Mouse (Mus musculus) hindbrain, embryonic 13.5 days (tissue): ENCODE results near the gene 4930412O13Rik. TPM values are rescaled to one million over a fixed set of nuclear protein-coding genes. Genes with fewer than 3 reads are reported as not detected.

ENCODE experiments used
- ATAC-seq: fragments of 200-750 bp; cut with Nextera tagmentation; 2 replicates; pipeline ENCODE4 v1.8.0; 2017; ENCODE audit warnings: moderate TSS enrichment; ENCODE audit not compliant: low FRiP score
- H3K27ac ChIP-seq: fragments of 300-500 bp; sonication (generic); 2 replicates; pipeline ENCODE4 v1.5.1; 2015; ENCODE audit warnings: inconsistent platforms, mild to moderate bottlenecking, moderate library complexity
- H3K27me3 ChIP-seq: fragments of 300-500 bp; sonication (generic); 2 replicates; pipeline ENCODE4 v1.6.1; 2015; ENCODE audit warnings: mild to moderate bottlenecking, inconsistent platforms
- H3K36me3 ChIP-seq: fragments of 300-500 bp; sonication (generic); 2 replicates; pipeline ENCODE4 v1.6.1; 2015; ENCODE audit warnings: mild to moderate bottlenecking, inconsistent platforms
- H3K4me1 ChIP-seq: fragments of 300-500 bp; sonication (generic); replicated peaks from 2 replicates; pipeline ENCODE4 v1.6.1; 2015; ENCODE audit warnings: inconsistent platforms
- H3K4me2 ChIP-seq: fragments of 300-500 bp; sonication (generic); 2 replicates; pipeline ENCODE4 v1.6.1; 2015; ENCODE audit warnings: inconsistent platforms, mild to moderate bottlenecking, moderate library complexity
- H3K4me3 ChIP-seq: fragments of 300-500 bp; sonication (generic); 2 replicates; pipeline ENCODE4 v1.5.1; 2015; ENCODE audit warnings: mild to moderate bottlenecking, inconsistent platforms
- H3K9ac ChIP-seq: fragments of 300-500 bp; sonication (generic); 2 replicates; pipeline ENCODE4 v1.6.1; 2015; ENCODE audit warnings: mild to moderate bottlenecking, inconsistent platforms
- H3K9me3 ChIP-seq: fragments of 300-500 bp; sonication (generic); 2 replicates; pipeline ENCODE4 v1.6.1; 2016; ENCODE audit warnings: inconsistent platforms
- WGBS: fragments of 180-500 bp; shearing (Covaris S2); methylation state at CpG from one replicate; pipeline ENCODE4 v1.1.7; 2015; 5-methylcytosine and 5-hydroxymethylcytosine counted together
- polyA plus RNA-seq: library from polyadenylated mRNA; unstranded; fragments of >200 nt; fragmentation: Nextera tagmentation; extraction: Ambion mirVana; gene quantifications from 2 replicates; pipeline ENCODE4 v1.2.1, GENCODE M21; 2015

Gene 4930412O13Rik
- 1.1 and 2.5 TPM in 2 replicates for polyA plus RNA-seq

GRCm38 (mm10) chr2:9881051-9881591 lies at the start of gene 4930412O13Rik:
4930412O13Rik (plus strand) TSS chr2:9881252.
- peak within 1 kb of the TSS; percentile 66 for H3K9ac ChIP-seq
- peak within 1 kb of the TSS; percentile 41 for H3K4me3 ChIP-seq
- WGBS, result under 1% methylated on average over 30 of the region's 35 CpGs
- H3K27ac ChIP-seq, result peak within 1 kb of the TSS; percentile 78
- no peaks in the 10 kb centered on the region for H3K9me3 ChIP-seq
- peak within 1 kb of the TSS; percentile 61 for H3K4me2 ChIP-seq
- no peaks in the 10 kb centered on the region for H3K36me3 ChIP-seq
- ATAC-seq, result no peak
- peaks cover 48% of the 10 kb centered on the region for H3K4me1 ChIP-seq
- peaks cover 95% of the 10 kb centered on the region for H3K27me3 ChIP-seq

- 85% methylated on average over 7 of the region's 7 CpGs for WGBS
- Histone ChIP-seq H3K27me3 (no peaks in the 10 kb centered on the region), H3K9ac (no peak overlapping the region), H3K27ac (no peak overlapping the region), H3K4me3 (no peak overlapping the region), H3K4me2 (no peak overlapping the region), H3K9me3 (no peaks in the 10 kb centered on the region), H3K4me1 (0 out of 2 replicates have a peak, but pooled peaks cover 3% of the 10 kb centered on the region), H3K36me3 (no peaks in the 10 kb centered on the region)
- ATAC-seq, result no peak
These were observed 47.3 kb upstream of the 4930412O13Rik start for GRCm38 (mm10) chr2:9833712-9834111.

- no peaks in the 10 kb centered on the region for H3K36me3 ChIP-seq
- H3K4me1 ChIP-seq, result 0 out of 2 replicates have a peak, but pooled peaks cover 3% of the 10 kb centered on the region
- WGBS, result 57% methylated on average over 7 of the region's 7 CpGs
- no peak overlapping the region for H3K4me2 ChIP-seq
- H3K9ac ChIP-seq, result no peak overlapping the region
- no peaks in the 10 kb centered on the region for H3K9me3 ChIP-seq
- ATAC-seq, result peak; percentile 66; the same call in 1 of the 2 replicates
- no peak overlapping the region for H3K27ac ChIP-seq
- H3K4me3 ChIP-seq, result no peak overlapping the region
- no peaks in the 10 kb centered on the region for H3K27me3 ChIP-seq
These were observed 45.9 kb upstream of the 4930412O13Rik start for GRCm38 (mm10) chr2:9835195-9835594.

- WGBS, result 32% methylated on average over 13 of the region's 13 CpGs
- no peaks in the 10 kb centered on the region for H3K36me3 ChIP-seq
- no peak overlapping the region for H3K4me3 ChIP-seq
- H3K9ac ChIP-seq, result no peak overlapping the region
- H3K4me1 ChIP-seq, result peaks cover 9% of the 10 kb centered on the region
- ATAC-seq, result peak; percentile 61; the same call in 1 of the 2 replicates
- H3K27ac ChIP-seq, result no peak overlapping the region
- H3K9me3 ChIP-seq, result no peaks in the 10 kb centered on the region
- 0 out of 2 replicates have a peak overlapping the region, but pooled peaks have one; percentile 27 for H3K4me2 ChIP-seq
- no peaks in the 10 kb centered on the region for H3K27me3 ChIP-seq
These were observed 28.0 kb upstream of the 4930412O13Rik start for GRCm38 (mm10) chr2:9852851-9853576.

GRCm38 (mm10) chr2:9855861-9856260 lies 25.2 kb upstream of the 4930412O13Rik start:
- ATAC-seq, result no peak
- Histone ChIP-seq H3K4me1 (peaks cover 9% of the 10 kb centered on the region), H3K4me3 (no peak overlapping the region), H3K27ac (no peak overlapping the region), H3K36me3 (no peaks in the 10 kb centered on the region), H3K9me3 (no peaks in the 10 kb centered on the region), H3K4me2 (no peak overlapping the region), H3K27me3 (no peaks in the 10 kb centered on the region), H3K9ac (no peak overlapping the region)
- 30% methylated on average over 4 of the region's 4 CpGs for WGBS

GRCm38 (mm10) chr2:9860698-9861097 lies 20.4 kb upstream of the 4930412O13Rik start:
- Histone ChIP-seq H3K36me3 (no peaks in the 10 kb centered on the region), H3K4me2 (no peak overlapping the region), H3K9ac (no peak overlapping the region), H3K4me3 (no peak overlapping the region), H3K27ac (no peak overlapping the region), H3K27me3 (no peaks in the 10 kb centered on the region), H3K9me3 (no peaks in the 10 kb centered on the region), H3K4me1 (no peaks in the 10 kb centered on the region)
- WGBS, result 83% methylated on average over 5 of the region's 5 CpGs
- no peak for ATAC-seq

- H3K36me3 ChIP-seq, result no peaks in the 10 kb centered on the region
- H3K4me2 ChIP-seq, result no peak overlapping the region
- H3K27ac ChIP-seq, result no peak overlapping the region
- WGBS, result 76% methylated on average over 12 of the region's 12 CpGs
- H3K9ac ChIP-seq, result no peak overlapping the region
- no peak overlapping the region for H3K4me3 ChIP-seq
- no peaks in the 10 kb centered on the region for H3K9me3 ChIP-seq
- H3K4me1 ChIP-seq, result peaks cover 1% of the 10 kb centered on the region; the same call in 1 of the 2 replicates
- H3K27me3 ChIP-seq, result peaks cover 50% of the 10 kb centered on the region
- ATAC-seq, result no peak
These were observed 13.8 kb upstream of the 4930412O13Rik start for GRCm38 (mm10) chr2:9867092-9867825.

GRCm38 (mm10) chr2:9871141-9871716 lies 9.8 kb upstream of the 4930412O13Rik start:
- H3K4me2 ChIP-seq, result peak overlapping the region; percentile 42
- H3K27ac ChIP-seq, result peak overlapping the region; percentile 40
- H3K9ac ChIP-seq, result peak overlapping the region; percentile 13
- H3K9me3 ChIP-seq, result no peaks in the 10 kb centered on the region
- H3K36me3 ChIP-seq, result no peaks in the 10 kb centered on the region
- H3K4me1 ChIP-seq, result peaks cover 16% of the 10 kb centered on the region
- 26% methylated on average over 4 of the region's 4 CpGs for WGBS
- peaks cover 89% of the 10 kb centered on the region for H3K27me3 ChIP-seq
- ATAC-seq, result no peak
- H3K4me3 ChIP-seq, result peak overlapping the region; percentile 41; the same call in 1 of the 2 replicates

GRCm38 (mm10) chr2:9871798-9872197 lies 9.3 kb upstream of the 4930412O13Rik start:
- Histone ChIP-seq H3K4me1 (peaks cover 18% of the 10 kb centered on the region), H3K36me3 (no peaks in the 10 kb centered on the region), H3K27me3 (peaks cover 90% of the 10 kb centered on the region), H3K9me3 (no peaks in the 10 kb centered on the region), H3K4me2 (peak overlapping the region; percentile 42), H3K4me3 (peak overlapping the region; percentile 41; the same call in 1 of the 2 replicates), H3K9ac (peak overlapping the region; percentile 13), H3K27ac (0 out of 2 replicates have a peak overlapping the region, but pooled peaks have one; percentile 26)
- no peak for ATAC-seq
- WGBS, result 14% methylated on average over 6 of the region's 6 CpGs

GRCm38 (mm10) chr2:9872682-9873081 lies 8.4 kb upstream of the 4930412O13Rik start:
- H3K4me3 ChIP-seq, result peak overlapping the region; percentile 41
- H3K4me1 ChIP-seq, result peaks cover 23% of the 10 kb centered on the region
- peak overlapping the region; percentile 26; the same call in 1 of the 2 replicates for H3K27ac ChIP-seq
- WGBS, result 2% methylated on average over 12 of the region's 12 CpGs
- H3K9ac ChIP-seq, result peak overlapping the region; percentile 62
- no peaks in the 10 kb centered on the region for H3K36me3 ChIP-seq
- H3K9me3 ChIP-seq, result no peaks in the 10 kb centered on the region
- no peak for ATAC-seq
- H3K27me3 ChIP-seq, result peaks cover 95% of the 10 kb centered on the region
- H3K4me2 ChIP-seq, result peak overlapping the region; percentile 42

GRCm38 (mm10) chr2:9873757-9874156 lies 7.3 kb upstream of the 4930412O13Rik start:
- WGBS, result 17% methylated on average over 2 of the region's 2 CpGs
- no peaks in the 10 kb centered on the region for H3K9me3 ChIP-seq
- peaks cover 98% of the 10 kb centered on the region for H3K27me3 ChIP-seq
- ATAC-seq, result no peak
- H3K9ac ChIP-seq, result peak overlapping the region; percentile 62; the same call in 1 of the 2 replicates
- peak overlapping the region; percentile 76 for H3K27ac ChIP-seq
- peak overlapping the region; percentile 41 for H3K4me3 ChIP-seq
- H3K36me3 ChIP-seq, result no peaks in the 10 kb centered on the region
- peak overlapping the region; percentile 42 for H3K4me2 ChIP-seq
- peaks cover 32% of the 10 kb centered on the region for H3K4me1 ChIP-seq
